Mouse (Mus musculus): ENCODE results near the gene Trim56. TPM values are rescaled to one million over a fixed set of nuclear protein-coding genes. Genes with fewer than 3 reads are reported as not detected.

The Trim56 gene
- polyA plus RNA-seq, 1 experiment = 5.9 TPM

DNA sequence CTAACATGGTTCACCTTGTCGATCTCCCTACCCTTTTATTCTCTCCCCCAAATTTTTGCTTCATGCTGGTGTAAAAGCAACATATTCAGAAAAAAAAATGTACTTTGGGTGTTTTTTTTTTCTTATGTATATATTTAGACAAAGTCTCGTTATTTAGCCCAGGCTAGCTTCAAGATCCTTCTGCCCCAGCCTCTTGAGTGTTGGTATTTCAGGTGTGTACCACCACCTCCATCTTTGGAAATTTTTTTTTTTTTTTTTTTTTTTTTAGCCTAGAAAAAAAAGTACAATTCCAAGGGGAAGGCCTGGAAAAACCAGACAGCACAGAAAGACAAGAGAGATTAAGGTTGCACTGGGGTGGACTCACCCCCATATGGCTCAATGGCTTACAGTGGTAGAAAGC lies 978 bp upstream of the Trim56 start:
- H3K36me3 ChIP-seq (ENCODE audit: control insufficient read depth, insufficient read depth) = peaks cover 3% of the 10 kb centered on the region
- no peaks in the 10 kb centered on the region for H3K27me3 ChIP-seq (ENCODE audit: control insufficient read depth, insufficient read depth, insufficient read length)
- H3ac ChIP-seq (ENCODE audit: control insufficient read depth, insufficient read length) = no peak overlapping the region
- peaks cover 12% of the 10 kb centered on the region for H3K79me2 ChIP-seq (ENCODE audit: control insufficient read depth, insufficient read depth)
- no peak for TF ChIP-seq USF1 (IDR thresholded peaks at IDR 0.05; ENCODE audit: low read depth)
- no peak for TF ChIP-seq E2F4 (IDR thresholded peaks at IDR 0.05; ENCODE audit: insufficient read depth)
- no peak for TF ChIP-seq TCF3 (IDR thresholded peaks at IDR 0.05; ENCODE audit: insufficient read length, low read depth)
- TF ChIP-seq MAX (IDR thresholded peaks at IDR 0.05; ENCODE audit: low read depth) = no peak
- no peak for TF ChIP-seq MYOG (IDR thresholded peaks at IDR 0.05; ENCODE audit: control insufficient read depth in 1 of 3, insufficient read depth in 1 of 3, insufficient read length in 2 of 3, low read depth in 2 of 3)
- TF ChIP-seq CEBPB (IDR thresholded peaks at IDR 0.05; ENCODE audit: insufficient read depth, poor library complexity, severe bottlenecking) = no peak
- no peak for TF ChIP-seq MYOD1 (IDR thresholded peaks at IDR 0.05; ENCODE audit: control insufficient read depth in 1 of 3, insufficient read length in 2 of 3, low read depth in 2 of 3)
- TF ChIP-seq POLR2A (IDR thresholded peaks at IDR 0.05; ENCODE audit: insufficient read length, low read depth) = no peak
- no peak for TF ChIP-seq REST (IDR thresholded peaks at IDR 0.05; ENCODE audit: insufficient read depth, insufficient read length)
- no peak for TF ChIP-seq SRF (IDR thresholded peaks at IDR 0.05; ENCODE audit: control insufficient read depth, insufficient read length, low read depth)
- no peak for TF ChIP-seq POLR2AphosphoS2 (IDR thresholded peaks at IDR 0.05; ENCODE audit: insufficient read length, low read depth)
- no peak for TF ChIP-seq TCF12 (IDR thresholded peaks at IDR 0.05; ENCODE audit: insufficient read depth, poor library complexity, severe bottlenecking)
- H3K4me3 ChIP-seq = peak overlapping the region; percentile 61
- no peak overlapping the region for H3K4me2 ChIP-seq (ENCODE audit: low read depth)

DNA sequence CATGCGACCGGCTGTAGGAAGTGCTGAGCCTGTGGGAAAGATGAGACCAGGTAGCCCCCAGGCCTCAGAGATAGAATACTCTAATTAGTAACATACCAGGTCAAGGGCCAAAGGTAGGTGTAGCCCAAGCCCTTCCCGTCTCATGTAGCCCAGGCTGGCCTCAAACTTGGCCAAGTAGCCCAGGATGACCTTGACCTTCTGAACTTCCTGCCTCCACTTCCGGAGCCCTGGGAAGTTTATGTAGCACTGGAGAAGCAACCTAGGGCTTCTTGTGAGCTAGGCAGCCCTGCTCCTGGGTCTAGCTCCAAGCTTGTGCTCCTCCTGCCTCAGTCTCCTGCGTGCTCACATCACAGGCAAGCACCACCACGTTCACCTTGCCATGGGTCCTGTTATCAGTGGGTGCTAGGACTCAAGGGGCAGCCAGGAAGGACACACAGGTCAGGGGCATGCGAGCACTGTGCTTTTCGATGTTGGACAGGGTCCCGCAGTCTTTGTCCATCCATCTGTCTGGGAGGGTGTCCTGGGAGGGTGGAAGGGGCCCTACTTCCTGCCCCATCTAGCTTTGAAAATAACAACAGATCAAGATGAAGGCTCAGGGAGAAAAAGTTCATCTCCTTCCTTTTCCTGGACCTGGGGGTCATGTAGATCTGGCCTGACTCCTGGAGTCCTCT lies 983 bp downstream of the Trim56 start:
- Histone ChIP-seq H3K4me3 (peak overlapping the region; percentile 61), H3K36me3 (ENCODE audit: control insufficient read depth, insufficient read depth) (peaks cover 3% of the 10 kb centered on the region), H3ac (ENCODE audit: control insufficient read depth, insufficient read length) (peak overlapping the region; percentile 73), H3K4me2 (ENCODE audit: low read depth) (peak overlapping the region; percentile 91), H3K27me3 (ENCODE audit: control insufficient read depth, insufficient read depth, insufficient read length) (no peaks in the 10 kb centered on the region), H3K79me2 (ENCODE audit: control insufficient read depth, insufficient read depth) (peaks cover 12% of the 10 kb centered on the region)
- no peak for TF ChIP-seq TCF3 (IDR thresholded peaks at IDR 0.05; ENCODE audit: insufficient read length, low read depth)
- no peak for TF ChIP-seq POLR2A (IDR thresholded peaks at IDR 0.05; ENCODE audit: insufficient read length, low read depth)
- TF ChIP-seq CEBPB (IDR thresholded peaks at IDR 0.05; ENCODE audit: insufficient read depth, poor library complexity, severe bottlenecking) = no peak

DNA sequence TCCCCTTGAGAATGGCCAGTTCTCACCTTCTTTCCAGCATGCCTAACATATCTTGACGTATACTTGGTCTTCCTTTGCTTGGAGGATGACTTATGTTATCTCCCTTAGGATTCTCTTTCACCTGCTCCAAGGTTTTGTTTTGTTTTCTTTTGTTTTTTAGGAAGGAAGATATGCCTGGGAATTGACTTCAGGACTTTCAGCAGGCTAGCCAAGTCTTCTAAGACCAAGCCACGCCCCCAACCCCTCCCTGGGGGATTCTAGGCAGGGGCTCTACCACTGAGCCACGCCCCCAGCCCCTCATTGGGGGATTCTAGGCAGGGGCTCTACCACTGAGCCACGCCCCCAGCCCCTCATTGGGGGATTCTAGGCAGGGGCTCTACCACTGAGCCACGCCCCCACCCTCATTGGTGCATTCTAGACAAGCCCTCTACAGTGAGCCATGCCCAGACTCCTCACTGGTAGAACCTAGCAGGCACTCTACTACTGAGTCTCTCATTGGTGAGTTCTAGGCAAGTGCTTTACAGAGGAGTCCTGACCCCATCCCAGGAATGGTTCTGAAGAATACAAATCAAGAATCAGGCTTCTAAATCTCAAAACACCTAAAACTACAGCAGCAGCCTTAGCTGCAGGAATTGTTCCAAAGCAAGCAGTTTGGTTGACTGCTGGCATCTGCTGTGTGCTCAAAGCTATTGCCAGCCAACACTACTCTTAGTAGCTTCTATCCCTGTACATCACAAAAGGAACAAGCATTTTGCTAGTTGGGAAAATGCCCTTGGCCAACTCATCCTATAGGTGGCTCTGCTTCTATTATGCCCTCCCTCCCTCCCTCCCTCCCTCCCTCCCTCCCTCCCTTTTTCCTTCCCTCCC lies 4.2 kb downstream of the Trim56 start:
- peaks cover 3% of the 10 kb centered on the region for H3K36me3 ChIP-seq (ENCODE audit: control insufficient read depth, insufficient read depth)
- H3K27me3 ChIP-seq (ENCODE audit: control insufficient read depth, insufficient read depth, insufficient read length) = no peaks in the 10 kb centered on the region
- TF ChIP-seq E2F4 (IDR thresholded peaks at IDR 0.05; ENCODE audit: insufficient read depth) = no peak
- TF ChIP-seq MYOD1 (IDR thresholded peaks at IDR 0.05; ENCODE audit: control insufficient read depth in 1 of 3, insufficient read length in 2 of 3, low read depth in 2 of 3) = no peak
- no peak for TF ChIP-seq SRF (IDR thresholded peaks at IDR 0.05; ENCODE audit: control insufficient read depth, insufficient read length, low read depth)
- no peak for TF ChIP-seq TCF12 (IDR thresholded peaks at IDR 0.05; ENCODE audit: insufficient read depth, poor library complexity, severe bottlenecking)
- no peak for TF ChIP-seq REST (IDR thresholded peaks at IDR 0.05; ENCODE audit: insufficient read depth, insufficient read length)
- no peak for TF ChIP-seq TCF3 (IDR thresholded peaks at IDR 0.05; ENCODE audit: insufficient read length, low read depth)
- no peak for TF ChIP-seq USF1 (IDR thresholded peaks at IDR 0.05; ENCODE audit: low read depth)
- no peak for TF ChIP-seq MYOG (IDR thresholded peaks at IDR 0.05; ENCODE audit: control insufficient read depth in 1 of 3, insufficient read depth in 1 of 3, insufficient read length in 2 of 3, low read depth in 2 of 3)
- TF ChIP-seq POLR2A (IDR thresholded peaks at IDR 0.05; ENCODE audit: insufficient read length, low read depth) = no peak
- no peak for TF ChIP-seq CEBPB (IDR thresholded peaks at IDR 0.05; ENCODE audit: insufficient read depth, poor library complexity, severe bottlenecking)
- no peak overlapping the region for H3ac ChIP-seq (ENCODE audit: control insufficient read depth, insufficient read length)
- no peak overlapping the region for H3K4me2 ChIP-seq (ENCODE audit: low read depth)
- H3K4me3 ChIP-seq = no peak overlapping the region
- peaks cover 12% of the 10 kb centered on the region for H3K79me2 ChIP-seq (ENCODE audit: control insufficient read depth, insufficient read depth)

DNA sequence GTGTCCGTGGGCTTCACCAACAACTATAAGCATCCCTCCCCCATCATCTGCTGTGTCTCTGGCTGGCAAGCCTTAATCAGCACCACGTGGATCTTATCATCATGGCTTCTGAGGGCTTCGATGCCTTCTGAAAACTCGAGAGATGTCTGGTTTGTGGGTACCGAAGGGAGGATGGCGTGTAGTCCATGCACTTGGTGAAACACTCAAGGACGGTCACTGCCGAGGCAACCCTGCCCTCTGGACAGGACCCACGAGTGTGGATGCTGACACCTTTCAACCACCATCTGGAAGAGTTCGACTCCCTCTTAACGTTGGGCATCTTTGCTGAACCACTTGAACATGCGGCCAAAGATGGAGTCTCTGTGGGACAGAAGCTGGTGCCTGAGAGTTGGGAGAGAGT lies 5.1 kb downstream of the Trim56 start:
- Histone ChIP-seq H3K79me2 (ENCODE audit: control insufficient read depth, insufficient read depth) (peaks cover 12% of the 10 kb centered on the region), H3K4me3 (no peak overlapping the region), H3K27me3 (ENCODE audit: control insufficient read depth, insufficient read depth, insufficient read length) (no peaks in the 10 kb centered on the region), H3K36me3 (ENCODE audit: control insufficient read depth, insufficient read depth) (peaks cover 3% of the 10 kb centered on the region), H3ac (ENCODE audit: control insufficient read depth, insufficient read length) (no peak overlapping the region), H3K4me2 (ENCODE audit: low read depth) (no peak overlapping the region)
- TF ChIP-seq POLR2AphosphoS2 (IDR thresholded peaks at IDR 0.05; ENCODE audit: insufficient read length, low read depth) (no peak), E2F4 (IDR thresholded peaks at IDR 0.05; ENCODE audit: insufficient read depth) (no peak), MYOD1 (IDR thresholded peaks at IDR 0.05; ENCODE audit: control insufficient read depth in 1 of 3, insufficient read length in 2 of 3, low read depth in 2 of 3) (no peak), TCF12 (IDR thresholded peaks at IDR 0.05; ENCODE audit: insufficient read depth, poor library complexity, severe bottlenecking) (no peak), USF1 (IDR thresholded peaks at IDR 0.05; ENCODE audit: low read depth) (no peak), CEBPB (IDR thresholded peaks at IDR 0.05; ENCODE audit: insufficient read depth, poor library complexity, severe bottlenecking) (no peak), SRF (IDR thresholded peaks at IDR 0.05; ENCODE audit: control insufficient read depth, insufficient read length, low read depth) (no peak), POLR2A (IDR thresholded peaks at IDR 0.05; ENCODE audit: insufficient read length, low read depth) (no peak), MAX (IDR thresholded peaks at IDR 0.05; ENCODE audit: low read depth) (no peak), MYOG (IDR thresholded peaks at IDR 0.05; ENCODE audit: control insufficient read depth in 1 of 3, insufficient read depth in 1 of 3, insufficient read length in 2 of 3, low read depth in 2 of 3) (no peak), REST (IDR thresholded peaks at IDR 0.05; ENCODE audit: insufficient read depth, insufficient read length) (no peak)
